Mouse (Mus musculus): ENCODE measurements around the gene Fcgrt. TPM values are rescaled to one million over a fixed set of nuclear protein-coding genes. Genes with fewer than 3 reads are reported as not detected.
"Not testable (repeated sequence)": the region's sequence is repeated elsewhere in the genome, so short reads cannot be mapped to it uniquely, and the experiment has no call there.

Fcgrt gene
- polyA plus RNA-seq, 1 experiment from 2014 or later: 61.6 TPM

DNA sequence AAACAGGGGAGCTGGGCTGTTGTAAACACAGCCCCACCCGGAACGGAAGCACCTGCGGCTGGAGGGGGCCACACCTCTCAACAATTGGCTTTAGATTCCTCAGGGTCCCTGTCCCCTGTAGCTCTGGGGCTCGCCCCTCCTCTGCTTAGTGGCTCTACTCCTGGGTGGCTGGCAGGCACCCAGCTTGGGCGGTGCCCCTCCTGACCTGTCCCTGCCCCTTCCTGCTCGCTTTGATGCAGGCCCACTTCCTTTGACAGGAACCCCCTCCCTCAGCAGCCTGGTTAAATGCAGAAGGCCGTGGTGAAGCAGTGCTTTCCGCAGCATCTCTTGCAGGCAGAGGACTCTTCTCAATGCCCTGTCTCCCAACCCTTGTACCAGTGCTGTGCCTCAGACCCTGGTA is 17.8 kb upstream of the Fcgrt start:
- Histone ChIP-seq H3K9ac (peak overlapping the region; percentile 99), H3K27ac (0 out of 2 replicates have a peak overlapping the region, but pooled peaks have one; percentile 11), H3K4me2 (peak overlapping the region; percentile 21), H3K9me3 (no peaks in the 10 kb centered on the region), H3K4me1 (peaks cover 40% of the 10 kb centered on the region), H3K4me3 (peak overlapping the region; percentile 6; the same call in 1 of the 2 replicates), H3K36me3 (peaks cover 63% of the 10 kb centered on the region), H3K27me3 (no peaks in the 10 kb centered on the region)
- no peak for ATAC-seq (ENCODE audit: insufficient number of reproducible peaks, insufficient read depth, low FRiP score, low TSS enrichment, low read depth)
- WGBS: 65% methylated on average over 8 of the region's 8 CpGs

DNA sequence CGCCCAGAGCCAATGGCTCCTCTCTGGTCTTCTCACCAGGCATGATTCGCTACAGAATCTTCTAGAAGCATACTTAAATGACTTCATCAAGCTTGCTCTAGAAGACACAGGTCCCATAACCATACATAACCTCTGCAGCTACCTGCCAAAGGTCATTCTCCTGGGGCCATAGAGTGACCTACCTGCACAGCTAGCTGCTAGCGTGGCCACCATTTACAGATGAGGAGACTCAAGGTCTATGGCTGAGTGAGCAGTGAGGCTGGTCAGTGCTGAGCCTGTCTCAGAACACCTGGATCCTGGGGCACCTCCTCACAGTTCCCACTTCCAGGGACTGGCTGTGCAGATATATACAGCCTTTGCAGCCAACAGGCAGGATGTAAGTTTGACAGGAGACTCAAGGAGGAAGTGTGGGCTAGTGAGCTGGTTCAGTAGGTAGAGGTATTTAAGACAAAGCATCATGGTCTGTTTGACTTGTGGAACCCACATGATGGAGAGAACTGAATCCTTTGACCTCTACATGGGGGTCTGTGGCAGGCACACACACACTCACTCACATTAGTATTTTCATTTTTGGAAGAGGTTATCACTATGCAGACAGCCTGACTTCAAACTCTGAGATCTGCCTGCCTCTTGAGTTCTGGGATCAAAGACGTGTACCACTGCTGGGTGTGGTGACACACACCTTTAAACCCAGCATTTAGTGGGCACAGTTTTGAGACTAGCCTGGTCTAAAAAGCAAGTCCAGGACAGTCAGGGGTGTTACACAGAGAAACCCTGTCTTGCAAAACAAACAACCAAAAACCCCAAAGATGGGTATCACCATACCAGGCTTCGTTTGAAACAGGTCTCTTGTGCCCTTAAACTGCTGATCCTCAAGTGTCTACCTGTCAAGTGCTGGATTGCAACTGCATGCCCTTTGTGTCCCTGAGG is 16.4 kb upstream of the Fcgrt start:
- H3K36me3 ChIP-seq: peaks cover 50% of the 10 kb centered on the region
- no peaks in the 10 kb centered on the region for H3K9me3 ChIP-seq
- no peak overlapping the region for H3K4me2 ChIP-seq
- no peaks in the 10 kb centered on the region for H3K27me3 ChIP-seq
- no peak overlapping the region for H3K4me3 ChIP-seq
- peaks cover 26% of the 10 kb centered on the region for H3K4me1 ChIP-seq
- ATAC-seq (ENCODE audit: insufficient number of reproducible peaks, insufficient read depth, low FRiP score, low TSS enrichment, low read depth): no peak
- H3K9ac ChIP-seq: no peak overlapping the region
- WGBS: 82% methylated on average over 5 of the region's 5 CpGs
- peak overlapping the region; percentile 22; the same call in 1 of the 2 replicates for H3K27ac ChIP-seq

DNA sequence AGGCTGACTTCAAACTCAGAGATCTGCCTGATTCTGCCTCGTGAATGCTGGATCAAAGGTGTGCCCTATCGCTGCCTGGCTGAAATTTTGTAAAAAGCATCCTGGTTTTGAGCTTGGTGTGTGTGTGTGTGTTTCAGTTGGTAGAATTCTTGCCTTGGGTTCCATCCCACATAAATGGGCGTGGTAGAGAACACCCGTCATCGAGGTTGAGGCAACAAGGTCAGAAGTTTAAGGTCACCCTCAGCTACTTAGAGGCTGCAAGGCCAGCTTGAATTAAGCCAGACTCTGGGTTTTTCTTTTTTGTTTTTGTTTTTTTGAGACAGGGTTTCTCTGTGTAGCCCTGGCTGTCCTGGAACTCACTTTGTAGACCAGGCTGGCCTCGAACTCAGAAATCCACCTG is 14.7 kb upstream of the Fcgrt start:
- WGBS: 89% methylated on average over 6 of the region's 6 CpGs
- no peak for ATAC-seq (ENCODE audit: insufficient number of reproducible peaks, insufficient read depth, low FRiP score, low TSS enrichment, low read depth)

DNA sequence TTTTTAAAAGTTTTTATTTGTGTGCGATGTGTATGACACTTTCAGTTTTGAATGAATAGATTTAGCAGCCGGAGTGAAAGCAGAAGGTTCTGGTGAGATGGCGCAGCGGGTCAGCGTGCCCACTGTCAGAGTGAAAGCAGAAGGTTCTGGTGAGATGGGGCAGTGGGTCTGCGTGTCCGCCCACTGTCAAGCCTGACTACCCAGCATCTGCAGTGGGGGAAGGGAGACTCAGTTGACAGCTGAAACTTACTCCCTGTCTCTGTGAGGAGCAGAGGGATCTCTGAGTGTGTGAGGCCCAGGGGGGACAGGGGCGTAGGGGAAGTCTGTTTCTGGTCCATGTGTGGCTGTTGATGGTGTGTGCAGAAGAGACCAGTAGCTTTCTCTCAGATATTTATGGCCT is 13.9 kb upstream of the Fcgrt start:
- no peaks in the 10 kb centered on the region for H3K9me3 ChIP-seq
- 79% methylated on average over 8 of the region's 8 CpGs for WGBS
- ATAC-seq (ENCODE audit: insufficient number of reproducible peaks, insufficient read depth, low FRiP score, low TSS enrichment, low read depth): no peak

More for the DNA sequence above, 14.7 kb upstream of the Fcgrt start:
- H3K27ac ChIP-seq: no peak overlapping the region; the same call in 1 of the 2 replicates
- H3K27me3 ChIP-seq: no peaks in the 10 kb centered on the region
- H3K9ac ChIP-seq: no peak overlapping the region
- no peak overlapping the region for H3K4me3 ChIP-seq
- peaks cover 48% of the 10 kb centered on the region for H3K36me3 ChIP-seq
- H3K4me2 ChIP-seq: no peak overlapping the region
- no peaks in the 10 kb centered on the region for H3K9me3 ChIP-seq
- peaks cover 22% of the 10 kb centered on the region for H3K4me1 ChIP-seq

DNA sequence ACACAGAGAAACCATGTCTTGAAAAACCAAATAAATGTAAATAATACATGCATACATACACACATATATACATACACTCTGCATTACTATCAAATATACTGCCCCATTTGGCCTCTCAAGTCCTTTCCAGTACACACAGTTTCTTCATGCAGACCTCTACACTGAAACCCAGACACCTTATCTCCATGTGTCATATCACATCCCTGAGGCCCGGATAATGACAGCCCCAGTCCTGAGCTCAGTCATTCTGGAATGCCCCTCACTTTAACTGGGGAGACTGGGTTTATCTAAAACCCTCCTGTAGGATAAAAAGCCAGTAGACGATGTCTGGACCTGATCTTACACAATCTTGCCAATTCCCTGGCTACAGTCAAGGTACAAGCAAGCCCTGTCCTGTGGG is 9.8 kb upstream of the Fcgrt start:
- H3K4me3 ChIP-seq: no peak overlapping the region
- H3K4me1 ChIP-seq: no peaks in the 10 kb centered on the region
- no peak for ATAC-seq (ENCODE audit: insufficient number of reproducible peaks, insufficient read depth, low FRiP score, low TSS enrichment, low read depth)
- 0 out of 2 replicates have a peak, but pooled peaks cover 3% of the 10 kb centered on the region for H3K36me3 ChIP-seq
- H3K27me3 ChIP-seq: no peaks in the 10 kb centered on the region
- no peak overlapping the region for H3K9ac ChIP-seq
- 73% methylated on average over 2 of the region's 2 CpGs for WGBS
- H3K27ac ChIP-seq: no peak overlapping the region
- H3K9me3 ChIP-seq: no peaks in the 10 kb centered on the region
- no peak overlapping the region for H3K4me2 ChIP-seq

More for the DNA sequence above, 13.9 kb upstream of the Fcgrt start:
- Histone ChIP-seq H3K4me3 (no peak overlapping the region), H3K4me1 (peaks cover 14% of the 10 kb centered on the region), H3K27me3 (no peaks in the 10 kb centered on the region), H3K4me2 (no peak overlapping the region), H3K27ac (peak overlapping the region; percentile 44), H3K36me3 (peaks cover 41% of the 10 kb centered on the region), H3K9ac (peak overlapping the region; percentile 36; the same call in 1 of the 2 replicates)

DNA sequence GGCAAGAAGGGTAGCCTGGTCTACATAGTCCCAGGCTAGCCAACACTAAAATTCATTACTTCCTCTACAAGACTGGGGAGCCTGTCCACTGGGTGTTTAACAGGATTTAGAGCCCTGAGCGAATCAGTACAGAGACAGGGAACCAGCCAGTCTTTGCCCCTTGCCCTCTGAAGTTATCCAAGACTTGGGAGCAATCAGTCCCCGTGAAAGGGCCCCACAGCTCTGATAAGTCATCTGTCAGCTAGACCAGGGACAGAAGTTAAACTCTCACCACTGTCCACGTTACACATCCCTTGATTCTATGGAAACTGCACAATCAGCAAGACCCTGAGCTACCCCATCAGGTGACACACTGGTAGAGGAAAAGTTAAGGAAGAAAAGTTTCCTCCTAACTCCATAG is 8.9 kb upstream of the Fcgrt start:
- H3K27ac ChIP-seq: no peak overlapping the region
- no peak for ATAC-seq (ENCODE audit: insufficient number of reproducible peaks, insufficient read depth, low FRiP score, low TSS enrichment, low read depth)
- 73% methylated on average over 3 of the region's 3 CpGs for WGBS
- no peaks in the 10 kb centered on the region for H3K36me3 ChIP-seq
- H3K4me3 ChIP-seq: no peak overlapping the region
- H3K9me3 ChIP-seq: no peaks in the 10 kb centered on the region
- no peaks in the 10 kb centered on the region for H3K4me1 ChIP-seq
- no peak overlapping the region for H3K9ac ChIP-seq
- no peaks in the 10 kb centered on the region for H3K27me3 ChIP-seq
- no peak overlapping the region for H3K4me2 ChIP-seq

DNA sequence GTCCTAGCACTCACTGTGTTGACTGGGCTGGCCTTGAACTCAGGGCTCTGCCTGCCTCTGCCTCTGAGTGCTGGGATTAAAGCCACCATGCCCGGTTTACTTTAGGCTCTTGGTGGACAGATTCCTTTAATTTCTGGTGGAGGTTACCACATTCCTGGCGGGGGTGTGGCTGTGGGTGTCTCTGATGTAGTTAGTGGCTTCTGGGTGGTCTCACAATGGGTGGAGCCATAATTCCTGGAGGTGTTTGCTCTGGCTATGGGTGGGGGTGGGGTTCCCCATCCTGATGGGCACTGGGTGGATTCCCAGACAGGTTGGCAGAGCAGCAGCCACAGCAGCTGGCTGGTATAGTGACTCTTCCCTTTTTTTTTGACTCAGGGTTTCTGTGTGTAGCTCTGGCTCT is 8.3 kb upstream of the Fcgrt start:
- ATAC-seq (ENCODE audit: insufficient number of reproducible peaks, insufficient read depth, low FRiP score, low TSS enrichment, low read depth): no peak
- Histone ChIP-seq H3K4me3 (no peak overlapping the region), H3K9me3 (no peaks in the 10 kb centered on the region), H3K27me3 (no peaks in the 10 kb centered on the region), H3K27ac (no peak overlapping the region), H3K4me1 (no peaks in the 10 kb centered on the region), H3K36me3 (no peaks in the 10 kb centered on the region), H3K9ac (no peak overlapping the region), H3K4me2 (no peak overlapping the region)
- WGBS: 67% methylated on average over 2 of the region's 2 CpGs

DNA sequence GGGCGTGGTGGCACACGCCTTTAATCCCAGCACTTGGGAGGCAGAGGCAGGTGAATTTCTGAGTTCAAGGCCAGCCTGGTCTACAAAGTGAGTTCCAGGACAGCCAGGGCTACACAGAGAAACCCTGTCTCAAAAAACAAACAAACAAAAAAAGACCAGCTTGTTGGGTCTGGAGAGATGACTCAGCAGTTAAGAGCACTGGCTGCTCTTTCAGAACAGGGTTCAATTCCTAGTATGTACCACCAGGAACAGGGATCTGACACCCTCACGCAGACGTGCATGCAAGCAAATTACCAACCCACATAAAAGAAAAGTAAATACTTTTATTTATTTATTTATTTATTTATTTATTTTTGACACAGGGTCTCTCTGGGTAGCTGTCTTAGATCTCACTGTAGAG is 6.4 kb upstream of the Fcgrt start:
- H3K4me3 ChIP-seq; H3K27me3 ChIP-seq; ATAC-seq (ENCODE audit: insufficient number of reproducible peaks, insufficient read depth, low FRiP score, low TSS enrichment, low read depth); H3K9me3 ChIP-seq; H3K4me1 ChIP-seq; H3K36me3 ChIP-seq; H3K4me2 ChIP-seq; H3K9ac ChIP-seq; H3K27ac ChIP-seq: not testable (repeated sequence)
- WGBS: 92% methylated on average over 4 of the region's 4 CpGs

DNA sequence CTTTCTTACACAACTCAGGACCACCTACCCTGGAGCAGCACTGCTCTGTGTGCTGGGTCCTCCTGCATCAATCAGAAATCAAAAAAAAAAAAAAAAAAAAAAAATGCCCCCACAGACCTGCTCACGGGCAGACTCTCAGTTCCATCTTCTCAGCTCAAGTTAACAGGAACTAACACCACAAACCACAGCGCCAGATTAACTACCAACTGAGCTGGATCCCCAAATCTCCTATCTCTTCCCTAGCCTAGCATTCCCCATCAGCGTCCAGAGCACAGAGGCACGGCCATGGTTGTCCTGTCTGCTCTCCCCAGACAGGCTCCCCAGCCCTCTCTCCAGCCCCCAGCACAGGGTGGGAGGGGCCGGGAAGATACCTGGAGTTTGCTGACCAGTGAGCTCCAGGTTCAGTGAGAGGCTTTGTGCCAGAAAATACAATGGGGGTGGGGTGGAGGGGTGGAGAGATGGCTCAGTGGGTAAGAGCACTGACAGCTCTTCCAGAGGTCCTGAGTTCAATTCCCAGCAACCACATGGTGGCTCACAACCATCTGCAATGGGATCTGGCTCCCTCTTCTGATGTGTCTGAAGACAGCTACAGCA is 3.5 kb upstream of the Fcgrt start:
- Histone ChIP-seq H3K4me1 (peaks cover 30% of the 10 kb centered on the region), H3K27me3 (no peaks in the 10 kb centered on the region), H3K4me3 (no peak overlapping the region), H3K27ac (no peak overlapping the region), H3K4me2 (no peak overlapping the region), H3K9ac (no peak overlapping the region), H3K36me3 (no peaks in the 10 kb centered on the region), H3K9me3 (no peaks in the 10 kb centered on the region)
- ATAC-seq (ENCODE audit: insufficient number of reproducible peaks, insufficient read depth, low FRiP score, low TSS enrichment, low read depth): no peak
- WGBS: 58% methylated on average over 5 of the region's 5 CpGs

DNA sequence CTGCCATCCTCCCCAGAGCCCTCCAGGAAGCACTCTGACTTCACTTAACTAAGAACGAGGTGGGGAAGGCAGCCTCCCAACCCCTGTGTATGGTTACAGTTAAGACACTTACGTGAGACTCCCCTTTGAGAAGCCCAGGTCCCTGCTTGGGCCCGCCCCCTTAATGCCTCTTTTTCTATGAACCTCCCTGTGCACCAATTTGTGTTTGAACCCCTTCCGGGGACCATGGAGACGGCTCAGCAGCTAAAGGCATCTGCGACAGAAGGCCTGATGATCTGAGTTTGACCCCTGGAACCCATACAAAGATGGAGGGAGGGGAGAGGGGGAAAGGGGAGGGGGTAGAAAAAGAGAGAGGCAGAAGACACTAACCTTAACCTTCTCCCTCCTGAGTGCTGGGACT is 2.8 kb upstream of the Fcgrt start:
- no peaks in the 10 kb centered on the region; the same call in 1 of the 2 replicates for H3K36me3 ChIP-seq
- no peaks in the 10 kb centered on the region for H3K9me3 ChIP-seq
- 34% methylated on average over 6 of the region's 6 CpGs for WGBS
- no peaks in the 10 kb centered on the region for H3K27me3 ChIP-seq
- H3K4me1 ChIP-seq: peaks cover 36% of the 10 kb centered on the region
- peak overlapping the region; percentile 60; the same call in 1 of the 2 replicates for H3K27ac ChIP-seq
- no peak for ATAC-seq (ENCODE audit: insufficient number of reproducible peaks, insufficient read depth, low FRiP score, low TSS enrichment, low read depth)
- no peak overlapping the region for H3K4me2 ChIP-seq
- H3K4me3 ChIP-seq: no peak overlapping the region
- no peak overlapping the region for H3K9ac ChIP-seq

DNA sequence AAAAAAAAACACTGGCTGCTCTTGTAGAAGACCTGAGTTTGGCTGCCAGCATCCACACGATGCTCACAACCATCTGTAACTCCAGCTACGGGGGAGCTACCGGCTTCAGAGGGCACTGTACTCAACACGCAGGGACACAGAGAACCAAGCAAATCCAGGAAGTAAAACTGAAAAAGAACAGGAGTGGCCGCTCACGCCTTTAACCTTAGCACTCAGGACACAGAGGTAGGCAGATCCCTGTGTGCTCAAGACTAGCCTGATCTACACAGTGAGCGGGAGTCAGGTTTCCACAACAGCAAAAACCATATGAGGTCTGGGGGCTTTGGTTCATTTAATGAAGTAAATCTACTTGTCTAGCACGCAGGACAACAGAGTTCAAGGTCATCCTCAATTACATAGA is 1.8 kb upstream of the Fcgrt start:
- Histone ChIP-seq H3K36me3 (no peaks in the 10 kb centered on the region; the same call in 1 of the 2 replicates), H3K27ac (no peak overlapping the region), H3K9ac (no peak overlapping the region), H3K4me3 (no peak overlapping the region), H3K4me1 (peaks cover 36% of the 10 kb centered on the region), H3K27me3 (no peaks in the 10 kb centered on the region), H3K4me2 (no peak overlapping the region), H3K9me3 (no peaks in the 10 kb centered on the region)
- WGBS: 76% methylated on average over 8 of the region's 8 CpGs
- ATAC-seq (ENCODE audit: insufficient number of reproducible peaks, insufficient read depth, low FRiP score, low TSS enrichment, low read depth): no peak

DNA sequence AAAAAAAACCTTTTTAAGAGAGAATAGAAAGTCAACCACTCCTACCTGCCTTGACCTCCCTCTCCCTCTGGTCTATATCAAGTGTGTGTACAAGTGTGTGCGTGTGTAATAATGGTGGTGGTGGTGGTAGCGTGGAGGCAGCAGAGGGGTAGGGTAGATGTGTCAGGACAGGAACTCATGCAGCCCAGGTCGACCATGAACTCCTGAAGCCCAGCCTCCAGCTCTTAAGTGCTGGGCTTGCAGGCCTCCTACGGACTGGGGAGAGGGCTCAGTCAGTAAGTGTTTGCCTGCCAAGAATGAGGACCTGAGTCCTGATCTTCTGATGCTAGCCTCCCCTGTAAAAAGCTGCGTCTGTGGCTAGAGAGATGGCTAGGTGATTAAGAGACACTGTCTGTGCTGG is 1.3 kb upstream of the Fcgrt start:
- Histone ChIP-seq H3K36me3 (no peaks in the 10 kb centered on the region; the same call in 1 of the 2 replicates), H3K9ac (no peak overlapping the region), H3K4me2 (no peak overlapping the region), H3K27ac (no peak overlapping the region), H3K27me3 (no peaks in the 10 kb centered on the region), H3K4me3 (no peak overlapping the region), H3K4me1 (peaks cover 36% of the 10 kb centered on the region), H3K9me3 (no peaks in the 10 kb centered on the region)
- ATAC-seq (ENCODE audit: insufficient number of reproducible peaks, insufficient read depth, low FRiP score, low TSS enrichment, low read depth): no peak
- 83% methylated on average over 5 of the region's 5 CpGs for whole genome bisulfite sequencing

Measured in embryonic facial prominence, embryonic 13.5 days (tissue).